Mouse (Mus musculus) mature B cell (primary cell): ENCODE data around the gene Rnf10.

Experiments
- in situ Hi-C: fragments of 300-500 bp; cut with MboI; formaldehyde crosslinking; loops from 2 replicates; pipeline ENCODE4 v1.14.3; 2019

The Rnf10 gene

GRCm38 (mm10) chr5:115203735-115204561 is 68.8 kb downstream of the Rnf10 start:
- in situ Hi-C loops, result no loop called here

GRCm38 (mm10) chr5:115194626-115195221 is 78.0 kb downstream of the Rnf10 start:
- in situ Hi-C loops, result no loop called here

GRCm38 (mm10) chr5:115193669-115194625 is 78.8 kb downstream of the Rnf10 start, which contains the start of gene Cabp1:
Gene Cabp1 (minus strand): TSS chr5:115194381.
- in situ Hi-C loops, result no loop called here

GRCm38 (mm10) chr5:115193226-115193625 is 79.5 kb downstream of the Rnf10 start:
- in situ Hi-C loops, result no loop called here

- in situ Hi-C loops, result no loop called here
Observed at GRCm38 (mm10) chr5:115192828-115193195, 79.9 kb downstream of the Rnf10 start.

- in situ Hi-C loops, result no loop called here
Observed at GRCm38 (mm10) chr5:115191880-115192827, 80.5 kb downstream of the Rnf10 start.
